Mouse (Mus musculus) small intestine, adult 2 months (tissue): ENCODE data around the gene Proz.

ENCODE experiments used
- CTCF ChIP-seq: fragments of 200-500 bp; IDR thresholded peaks from 2 replicates; pipeline ENCODE4 v1.5.1; 2012; ENCODE audit warnings: low read depth, mild to moderate bottlenecking, control low read depth, inconsistent platforms, low read length, moderate library complexity, mixed read lengths; ENCODE audit not compliant: insufficient replicate concordance, insufficient read length; ENCODE audit errors: extremely low read depth
- POLR2A ChIP-seq: fragments of 200-500 bp; IDR thresholded peaks from 2 replicates; pipeline ENCODE4 v1.6.1; 2012; ENCODE audit warnings: low read depth, mild to moderate bottlenecking, control low read depth, inconsistent platforms, low read length, moderate library complexity

- TF ChIP-seq CTCF: no peak
- TF ChIP-seq POLR2A: no peak
Observed at GRCm38 (mm10) chr8:13113232-13113631, 52.5 kb downstream of the Proz start.
